Mouse (Mus musculus): ENCODE data around the gene Nprl2.

- TF ChIP-seq EP300 (IDR thresholded peaks at IDR 0.05; ENCODE audit: insufficient read depth, low read depth, low read length) (no peak), CTCF (IDR thresholded peaks at IDR 0.05) (no peak)
Measured at GRCm38 (mm10) chr9:107502131-107502846, 39.7 kb upstream of the Nprl2 start.
